Mouse (Mus musculus): ENCODE measurements around the gene Cr1l.

Gene Cr1l

GRCm38 (mm10) chr1:195130953-195131674 lies at the start of gene Cr1l:
Cr1l (minus strand) TSS chr1:195131586.
- peak; percentile 92 for DNase-seq

- DNase-seq: peak; percentile 45
These were observed 44.9 kb upstream of the Cr1l start, which contains the start of gene Cr2 for GRCm38 (mm10) chr1:195175980-195176931. Cr2 (minus strand) TSS chr1:195176716.

GRCm38 (mm10) chr1:195164996-195165755 lies 33.8 kb upstream of the Cr1l start:
- no peak for DNase-seq

- DNase-seq: peak; percentile 28
These were observed 684 bp upstream of the Cr1l start for GRCm38 (mm10) chr1:195132070-195132469.

- DNase-seq: no peak
These were observed 259 bp upstream of the Cr1l start for GRCm38 (mm10) chr1:195131675-195132015.

- peak; percentile 17 for DNase-seq
These were observed 907 bp downstream of the Cr1l start for GRCm38 (mm10) chr1:195130479-195130878.

GRCm38 (mm10) chr1:195129867-195130266 lies 1.5 kb downstream of the Cr1l start:
- DNase-seq: no peak

- no peak for DNase-seq
These were observed 17.0 kb downstream of the Cr1l start for GRCm38 (mm10) chr1:195114414-195114813.

- DNase-seq: no peak
These were observed 17.8 kb downstream of the Cr1l start for GRCm38 (mm10) chr1:195113621-195114020.

GRCm38 (mm10) chr1:195100693-195101092 lies 30.7 kb downstream of the Cr1l start:
- DNase-seq: peak; percentile 10

GRCm38 (mm10) chr1:195098004-195098403 lies 33.4 kb downstream of the Cr1l start:
- DNase-seq: no peak

- peak; percentile 85 for DNase-seq
These were observed 39.1 kb downstream of the Cr1l start, which contains the start of gene Cd46 for GRCm38 (mm10) chr1:195092220-195092720. Cd46 (minus strand) TSS chr1:195092249.

- DNase-seq: no peak
These were observed 39.6 kb downstream of the Cr1l start for GRCm38 (mm10) chr1:195091699-195092219.

GRCm38 (mm10) chr1:195082142-195082541 lies 49.2 kb downstream of the Cr1l start:
- no peak for DNase-seq

Data from kidney, adult 9 months (tissue).